Mouse (Mus musculus) layer of hippocampus, postnatal 36 days (tissue): ENCODE measurements at regions not wholly inside any gene's neighbourhood (a gene's known extent, or its start where the extent isn't known, plus 50 kb on each side); places are given as distances from the start of the nearest gene placed in this dataset.

Source experiments
- DNase-seq, 2 experiments: peaks; one replicate each; pipeline ENCODE4 v3.0.0; 2022

DNA sequence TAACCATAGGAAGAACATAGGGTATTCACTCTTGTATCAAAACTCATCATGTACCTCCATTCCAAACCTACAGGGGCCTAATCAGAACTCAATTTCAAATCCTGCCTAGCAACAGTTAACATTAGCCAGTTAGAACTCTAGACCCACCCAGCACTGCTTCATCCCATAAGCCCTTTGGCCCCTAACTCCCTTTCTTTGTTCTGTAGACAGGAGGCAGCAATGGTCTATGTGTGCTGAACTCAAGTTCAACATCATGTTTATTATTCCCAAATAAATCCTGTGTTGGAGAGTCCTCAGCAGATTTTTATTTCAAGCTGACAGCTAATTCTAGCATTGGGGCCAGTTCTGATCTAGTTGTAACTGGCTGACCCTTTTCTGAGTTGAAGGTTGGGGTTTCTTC lies 112.2 kb downstream of the Ipo8 start:
- no peak for DNase-seq

- DNase-seq = no peak
Measured at GRCm38 (mm10) chr6:148710406-148710805, 120.9 kb downstream of the Ipo8 start.

DNA sequence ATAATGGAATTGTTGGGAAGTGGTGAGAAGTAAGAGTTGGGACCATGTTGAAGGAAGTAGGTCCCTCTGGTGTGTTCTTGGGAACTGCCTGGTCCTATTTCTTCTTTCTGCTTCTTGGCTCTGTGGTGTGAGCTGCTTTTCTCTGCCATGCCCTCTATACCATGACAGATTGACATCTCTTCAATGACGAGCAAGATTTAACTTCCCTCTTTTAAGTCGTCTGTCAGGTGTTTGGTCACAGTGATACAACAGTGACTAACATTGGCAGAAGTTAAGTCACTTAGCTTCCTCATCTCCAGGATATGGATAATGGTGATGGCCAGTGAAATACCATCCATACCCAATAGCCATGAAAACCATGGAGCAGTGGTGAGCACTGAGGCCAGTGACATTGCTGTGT lies 122.9 kb downstream of the Ipo8 start:
- no peak for DNase-seq

GRCm38 (mm10) chr6:148705711-148706110 lies 125.6 kb downstream of the Ipo8 start:
- no peak for DNase-seq

DNA sequence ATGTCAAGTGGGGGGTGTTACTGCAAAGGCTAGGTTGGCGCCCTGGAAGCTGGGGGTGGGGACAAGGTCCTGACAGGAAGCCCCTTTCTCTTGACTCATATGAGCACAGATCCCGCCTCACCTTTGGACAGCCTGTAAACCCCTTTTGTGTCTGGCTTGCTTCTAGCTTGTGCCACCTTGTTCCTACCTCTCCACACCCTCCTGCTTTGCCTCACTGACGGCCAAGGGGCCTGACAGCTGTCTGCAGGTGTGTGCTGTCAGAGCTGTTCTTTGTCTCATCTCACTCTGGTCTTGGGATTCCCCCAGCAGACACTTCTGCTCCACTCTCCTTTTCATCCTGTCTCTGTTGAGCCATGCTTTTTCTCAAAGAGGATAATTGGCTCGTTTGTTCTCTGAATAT lies 137.9 kb downstream of the Ipo8 start:
- no peak for DNase-seq

DNA sequence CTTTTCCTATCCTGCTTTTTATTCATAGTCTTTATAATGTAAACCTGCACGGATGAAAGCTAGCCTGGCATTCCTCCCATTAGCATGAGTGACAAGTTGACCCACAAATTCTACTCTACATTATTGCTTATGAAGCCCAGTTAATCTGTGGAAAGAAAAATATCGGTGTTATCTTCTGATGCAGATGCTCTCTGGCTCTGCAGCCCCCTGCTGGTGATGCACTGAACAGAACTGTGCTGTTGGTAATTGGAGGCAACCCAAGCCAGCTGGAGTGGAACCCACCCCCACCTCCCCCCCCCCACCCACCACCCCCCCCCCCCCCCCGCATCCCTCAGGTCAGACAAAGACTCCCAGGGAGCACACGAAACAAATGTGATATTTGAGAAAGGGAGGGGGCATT lies 143.5 kb downstream of the Ipo8 start:
- DNase-seq = peak; percentile 30 to 33

GRCm38 (mm10) chr6:148660152-148660551 lies 171.1 kb downstream of the Ipo8 start:
- DNase-seq = no peak

DNA sequence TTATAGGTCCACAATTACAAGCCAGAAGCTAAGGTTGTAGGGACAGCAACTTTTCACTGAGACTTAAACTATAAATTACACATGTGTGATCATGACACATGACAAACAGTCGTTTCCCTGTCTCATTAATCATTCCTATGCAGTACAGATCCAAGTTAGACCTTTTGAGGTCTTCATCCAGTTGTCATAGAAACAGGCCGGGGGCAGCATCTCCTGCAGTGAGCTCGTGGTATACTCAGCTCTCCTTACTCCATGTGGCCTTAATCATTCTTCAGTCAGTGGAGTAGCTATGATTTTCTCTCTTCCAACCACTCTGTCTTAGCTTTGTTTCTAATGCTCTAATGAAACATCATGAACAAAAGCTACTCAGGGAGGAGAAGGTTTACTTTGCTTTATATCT lies 178.1 kb downstream of the Ipo8 start:
- no peak for DNase-seq

GRCm38 (mm10) chr6:148652434-148652833 lies 178.8 kb downstream of the Ipo8 start:
- no peak for DNase-seq

DNA sequence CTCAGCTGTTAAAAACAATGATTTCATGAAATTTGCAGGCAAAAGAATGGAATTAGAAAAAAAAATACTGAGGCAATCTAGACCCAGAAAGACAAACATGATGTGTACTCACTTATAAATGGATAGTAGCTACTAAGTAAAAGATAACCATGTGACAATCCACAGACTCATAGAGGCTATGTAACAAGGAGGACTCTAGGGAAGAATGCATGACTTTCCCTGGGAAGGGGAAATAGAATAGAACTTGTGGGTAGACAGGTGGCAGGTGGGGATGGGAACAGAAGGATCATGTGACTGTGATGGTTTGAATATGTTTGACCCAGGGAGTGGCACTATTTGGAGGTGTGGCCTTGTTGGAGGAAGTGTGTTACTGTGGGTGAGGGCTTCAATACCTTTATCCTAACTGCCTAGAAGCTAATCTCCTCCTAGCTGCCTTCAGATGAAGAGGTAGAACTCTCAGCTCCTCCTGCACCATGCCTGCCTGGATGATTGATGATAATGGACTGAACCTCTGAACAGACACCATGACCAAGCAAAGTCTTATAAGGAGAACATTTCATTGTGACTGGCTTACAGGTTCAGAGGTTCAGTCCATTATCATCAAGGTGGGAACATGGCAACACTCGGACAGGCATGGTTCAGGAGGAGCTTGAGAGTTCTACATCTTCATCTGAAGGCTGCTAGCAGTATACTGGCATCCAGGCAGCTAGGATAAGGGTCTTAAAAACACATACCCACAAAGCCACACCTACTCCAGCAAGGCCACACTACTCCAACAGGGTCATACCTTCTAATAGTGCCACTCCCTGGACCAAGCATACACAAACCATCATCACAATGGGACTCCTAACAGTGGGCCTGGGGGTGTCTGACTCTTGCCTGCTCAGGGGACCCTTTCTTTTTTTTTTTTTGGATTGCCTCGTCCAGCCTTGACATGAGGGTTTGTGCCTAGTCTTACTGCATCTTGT lies 183.6 kb downstream of the Ipo8 start:
- no peak for DNase-seq

DNA sequence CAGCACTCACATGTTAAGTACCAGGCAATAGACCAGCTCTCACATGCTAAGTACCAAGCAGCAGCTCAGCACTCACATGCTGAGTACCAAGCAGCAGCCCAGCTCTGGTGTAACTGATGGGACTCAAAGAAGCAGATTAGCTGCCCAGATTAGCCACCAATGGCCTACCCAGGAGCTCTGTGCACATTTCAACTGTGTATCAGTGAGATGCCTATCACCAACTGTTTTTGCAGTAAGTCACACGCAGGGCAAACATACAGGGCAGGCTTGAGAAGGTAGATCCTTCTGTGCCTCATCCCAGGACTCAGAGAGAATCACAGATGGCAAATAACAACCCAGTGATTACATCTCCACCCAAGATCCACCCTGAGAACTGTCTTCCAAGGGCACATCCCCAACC lies 190.7 kb downstream of the Ipo8 start:
- no peak for DNase-seq

DNA sequence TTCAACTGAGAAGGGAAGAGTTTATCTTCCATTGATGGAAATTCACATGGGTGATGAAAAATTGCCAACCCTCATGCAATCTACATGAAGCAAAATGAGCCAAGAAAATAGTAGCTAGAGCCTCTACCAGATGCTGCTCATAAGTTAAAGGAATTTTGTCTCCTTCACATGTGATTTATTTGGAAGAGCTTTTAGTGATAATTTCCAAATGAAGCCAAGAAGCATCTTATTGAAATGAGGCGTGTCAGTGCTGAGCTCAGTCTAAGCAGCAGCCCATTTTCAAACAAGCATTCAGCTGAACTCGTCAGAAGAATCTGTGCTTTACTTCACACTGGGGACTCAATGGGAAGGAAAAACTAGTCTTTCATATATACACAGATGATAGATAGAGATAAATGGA lies 190.0 kb upstream of the Tmtc1 start:
- DNase-seq = no peak

- DNase-seq = no peak
Measured at GRCm38 (mm10) chr6:148627090-148627605, 183.0 kb upstream of the Tmtc1 start.

DNA sequence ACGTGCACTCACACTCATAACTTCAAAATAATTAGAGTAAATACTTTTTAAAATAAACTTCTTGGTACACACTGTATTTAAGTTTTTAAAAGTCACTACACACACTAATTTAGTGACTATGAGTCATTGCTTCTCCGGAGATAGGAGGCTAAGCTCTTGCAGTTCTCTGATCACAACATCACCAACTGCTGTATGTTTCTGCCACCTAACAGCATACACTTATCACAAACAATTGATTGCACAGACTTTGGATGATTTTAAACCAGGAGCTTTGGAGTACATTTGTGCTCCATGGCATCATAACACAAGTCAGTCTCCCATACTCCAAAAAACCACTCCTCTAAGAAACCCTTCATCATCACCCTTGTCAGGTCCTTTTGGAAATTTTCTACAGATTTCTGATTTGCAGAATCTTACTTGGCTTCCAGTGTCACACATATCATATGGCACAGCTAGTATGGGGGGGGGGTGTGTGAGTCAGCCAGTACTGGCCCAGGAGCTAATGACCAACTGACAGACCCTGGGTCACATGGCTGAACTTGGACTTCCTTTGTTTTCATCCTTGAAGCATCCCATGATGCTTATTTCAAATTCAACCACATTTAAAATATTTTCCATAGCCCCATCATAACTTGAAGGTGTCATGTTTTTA lies 179.1 kb upstream of the Tmtc1 start:
- no peak for DNase-seq

DNA sequence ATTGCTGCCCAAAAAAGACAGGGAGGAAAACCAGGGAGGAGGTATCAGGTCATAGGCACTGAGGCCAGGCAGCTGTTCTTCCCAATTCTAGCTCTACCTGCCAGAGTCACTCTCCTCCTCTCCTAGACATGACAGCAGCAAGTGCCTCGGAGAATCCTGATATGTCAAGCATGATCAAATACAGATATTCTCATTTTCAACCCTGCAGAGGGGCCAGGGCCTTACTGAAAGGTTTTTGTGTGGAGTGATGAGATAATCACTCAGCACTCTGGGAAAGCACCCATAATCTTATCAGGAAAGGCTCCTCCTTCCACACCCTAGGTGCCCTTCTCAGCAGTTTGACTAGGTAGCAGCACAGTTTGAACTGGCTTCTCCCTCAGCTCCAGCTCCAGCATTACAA lies 175.8 kb upstream of the Tmtc1 start:
- DNase-seq = no peak

DNA sequence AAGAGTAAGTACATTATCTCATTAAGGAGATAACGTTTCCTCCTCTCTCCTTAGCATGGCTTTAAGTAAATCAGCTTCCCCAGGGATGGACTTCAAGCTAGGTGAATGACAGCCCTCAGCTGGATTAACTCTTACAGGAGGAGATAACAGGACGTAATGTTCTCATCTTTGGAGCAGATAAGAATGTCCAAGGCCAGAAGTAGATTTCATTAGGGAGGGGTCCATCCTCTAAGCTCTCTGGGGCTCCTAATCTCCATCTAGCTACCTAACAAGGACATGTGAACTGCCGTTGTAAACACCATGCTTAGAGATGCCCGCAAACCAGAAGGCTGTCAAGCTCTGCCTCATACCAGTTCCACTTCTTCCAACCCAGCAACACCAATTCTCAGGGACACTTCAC lies 171.7 kb upstream of the Tmtc1 start:
- no peak for DNase-seq

DNA sequence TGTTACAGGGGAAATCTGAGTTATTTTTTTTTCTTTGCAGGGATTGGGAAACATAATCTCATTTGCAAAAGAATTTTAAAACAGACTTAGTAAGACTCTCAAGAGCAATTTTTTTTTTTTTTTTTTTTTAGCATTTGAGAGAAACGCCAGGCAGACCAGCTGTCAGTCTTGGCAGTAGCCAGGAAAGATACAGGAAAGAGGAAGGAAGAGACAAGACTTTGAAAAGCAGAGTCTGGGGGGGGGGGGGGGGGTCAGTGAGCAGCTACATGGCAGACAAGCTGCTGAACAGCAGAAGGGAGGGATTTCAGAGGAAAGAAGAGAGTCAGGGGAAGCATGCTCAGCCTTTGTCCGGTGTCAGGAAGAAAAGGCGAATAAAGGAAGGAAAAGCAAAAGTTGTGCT lies 171.3 kb upstream of the Tmtc1 start:
- DNase-seq = no peak

DNA sequence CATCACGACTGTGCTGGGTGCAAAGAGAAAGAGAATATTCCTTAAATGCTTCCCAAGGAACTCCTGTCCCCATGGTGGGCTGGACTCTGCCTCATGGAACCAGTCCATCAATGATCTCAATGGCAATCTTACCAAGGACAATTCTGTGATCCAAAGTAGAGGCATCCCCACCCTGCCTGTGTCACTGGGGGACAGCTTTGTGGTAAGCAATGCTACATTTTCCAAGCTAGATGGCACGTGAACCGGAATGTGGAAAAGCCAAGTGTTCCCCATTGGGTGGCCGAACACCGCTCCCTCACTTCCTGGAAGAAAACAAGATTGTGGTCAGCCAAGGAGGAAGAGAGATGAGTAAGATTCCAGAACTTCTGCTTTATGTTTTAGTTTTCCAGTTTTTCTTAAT lies 164.7 kb upstream of the Tmtc1 start:
- DNase-seq = no peak

- no peak for DNase-seq
Measured at GRCm38 (mm10) chr6:148605226-148605625, 161.0 kb upstream of the Tmtc1 start.

DNA sequence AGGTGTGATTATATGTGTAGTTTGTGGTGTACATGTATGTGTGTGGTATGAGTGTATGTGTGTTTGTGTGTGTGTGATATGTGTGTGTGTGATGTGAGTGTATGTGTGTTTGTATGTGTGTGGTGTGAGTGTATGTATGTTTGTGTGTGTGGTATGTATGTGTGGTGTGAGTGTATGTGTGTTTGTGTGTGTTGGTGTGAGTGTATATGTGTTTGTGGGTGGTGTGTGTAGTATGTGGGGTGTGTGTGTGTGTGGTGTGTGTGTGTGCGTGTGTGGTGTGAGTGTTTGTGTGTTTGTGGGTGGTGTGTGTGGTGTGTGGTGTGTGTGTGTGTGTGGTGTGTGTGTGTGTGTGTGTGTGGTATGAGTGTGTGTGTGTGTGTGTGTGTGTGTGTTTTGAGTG lies 160.6 kb upstream of the Tmtc1 start:
- DNase-seq = no peak

DNA sequence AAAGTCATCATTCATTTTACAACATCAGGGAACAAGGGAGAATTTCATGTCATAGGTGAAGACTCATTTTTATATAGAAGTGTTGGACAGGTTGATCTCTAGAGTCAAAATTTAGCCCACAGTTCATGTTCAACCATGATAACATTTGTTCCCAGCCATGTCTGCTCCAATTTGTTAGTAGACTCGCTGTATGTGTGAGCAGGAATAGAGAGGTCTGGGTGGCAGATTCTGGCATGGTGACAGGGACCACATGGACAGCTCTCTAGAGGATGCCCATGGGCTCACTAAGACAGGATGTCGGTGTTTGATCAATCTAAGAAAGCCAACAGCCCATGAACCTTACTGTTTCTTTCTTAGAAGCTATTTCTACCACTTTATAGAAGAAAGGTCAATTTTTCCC lies 159.7 kb upstream of the Tmtc1 start:
- DNase-seq = no peak

DNA sequence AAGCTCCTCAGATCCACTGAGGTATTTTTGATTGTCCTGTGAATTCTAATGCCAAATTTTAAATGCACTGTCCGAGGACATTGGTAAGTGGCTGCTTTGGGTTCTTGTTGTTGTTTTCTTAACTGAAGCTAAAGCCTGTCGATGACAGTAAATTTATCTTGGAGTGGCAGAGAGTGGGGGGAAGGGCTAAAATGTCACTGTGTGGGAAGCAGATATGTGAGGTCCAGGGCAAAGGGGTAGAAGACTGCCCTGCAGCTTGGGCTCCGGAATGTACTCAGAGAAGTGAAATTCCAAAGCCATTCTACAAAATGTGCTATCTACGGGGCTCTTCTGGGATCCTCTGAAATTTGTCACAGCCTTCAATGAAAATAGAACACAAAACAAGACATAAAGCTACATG lies 159.3 kb upstream of the Tmtc1 start:
- no peak for DNase-seq

DNA sequence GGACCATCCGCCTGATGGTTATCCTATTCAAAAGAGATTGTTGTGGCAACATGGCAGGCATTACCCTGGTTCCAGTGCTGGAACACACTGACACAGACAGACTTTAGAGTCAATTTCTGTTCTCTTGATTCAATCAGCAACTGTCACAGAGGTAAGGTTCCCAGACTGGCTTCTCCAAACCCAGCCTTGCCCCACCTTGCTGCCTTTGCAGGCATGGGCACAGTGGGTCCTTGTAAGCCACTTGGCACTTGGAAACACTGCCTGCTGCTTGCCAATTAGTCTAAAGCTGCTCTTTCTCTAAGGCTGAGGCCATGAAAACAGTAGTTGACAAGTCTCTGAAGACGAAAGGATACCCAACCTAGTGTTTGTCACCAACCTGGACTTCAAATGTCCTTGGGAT lies 158.7 kb upstream of the Tmtc1 start:
- DNase-seq = no peak

DNA sequence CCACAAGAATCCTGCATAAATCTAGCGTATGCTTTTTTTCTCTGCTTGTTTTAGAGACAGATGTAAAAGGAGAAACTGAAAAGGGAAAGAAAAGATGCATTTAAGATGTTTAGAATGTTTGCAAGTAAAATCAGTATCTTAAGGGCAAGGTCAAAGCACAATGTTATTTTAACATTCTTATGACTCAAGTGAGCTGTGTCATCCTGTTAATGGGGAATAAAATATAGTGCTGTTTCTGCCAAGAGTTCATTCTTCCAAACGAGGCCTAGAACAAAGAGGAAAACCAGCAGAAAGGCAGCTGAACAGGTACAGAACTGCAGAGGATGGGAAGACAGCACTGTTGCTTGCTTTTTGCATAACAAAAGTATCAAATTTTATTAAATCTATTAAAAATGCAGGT lies 156.7 kb upstream of the Tmtc1 start:
- DNase-seq = no peak
